Mouse (Mus musculus) intestine, postnatal 0 days (tissue): Measurements from ENCODE around the gene Zdhhc1. TPM values are rescaled to one million over a fixed set of nuclear protein-coding genes. Genes with fewer than 3 reads are reported as not detected.
A peak's percentile ranks its signal among the peaks of the same experiment; 100 is the strongest.

ENCODE experiments used
- ATAC-seq: fragments of 200-750 bp; cut with Nextera tagmentation; 2 replicates; pipeline ENCODE4 v1.8.0; 2017; ENCODE audit warnings: mild to moderate bottlenecking, moderate TSS enrichment, moderate library complexity
- H3K27ac ChIP-seq: fragments of 300-500 bp; sonication (generic); 2 replicates; pipeline ENCODE4 v1.5.1; 2014; ENCODE audit warnings: mild to moderate bottlenecking, low read depth, low read length, moderate library complexity
- H3K27me3 ChIP-seq: fragments of 300-500 bp; sonication (generic); replicated peaks from 2 replicates; pipeline ENCODE4 v1.6.1; 2014; ENCODE audit warnings: low read length, mixed read lengths; ENCODE audit not compliant: control insufficient read depth, insufficient read depth
- H3K36me3 ChIP-seq: fragments of 300-500 bp; sonication (generic); 2 replicates; pipeline ENCODE4 v1.6.1; 2014; ENCODE audit warnings: mild to moderate bottlenecking, moderate library complexity; ENCODE audit not compliant: control insufficient read depth, insufficient read depth
- H3K4me1 ChIP-seq: fragments of 300-500 bp; sonication (generic); replicated peaks from 2 replicates; pipeline ENCODE4 v1.6.1; 2014; ENCODE audit warnings: antibody characterized with exemption, low read length, mixed read lengths; ENCODE audit not compliant: control insufficient read depth, insufficient read depth
- H3K4me2 ChIP-seq: fragments of 300-500 bp; sonication (generic); replicated peaks from 2 replicates; pipeline ENCODE4 v1.6.1; 2014; ENCODE audit warnings: low read depth, mild to moderate bottlenecking, moderate library complexity
- H3K4me3 ChIP-seq: fragments of 300-500 bp; sonication (generic); 2 replicates; pipeline ENCODE4 v1.5.1; 2014; ENCODE audit warnings: low read depth, low read length
- H3K9ac ChIP-seq: fragments of 300-500 bp; sonication (generic); 2 replicates; pipeline ENCODE4 v1.6.1; 2014; ENCODE audit warnings: mild to moderate bottlenecking, low read depth, low read length
- H3K9me3 ChIP-seq: fragments of 300-500 bp; sonication (generic); 2 replicates; pipeline ENCODE4 v1.6.1; 2016; ENCODE audit warnings: mixed run types; ENCODE audit not compliant: control insufficient read depth
- CTCF ChIP-seq: sonication (generic); IDR thresholded peaks from 2 replicates; pipeline ENCODE4 v1.5.1; 2016; ENCODE audit warnings: low read depth, mild to moderate bottlenecking, control low read depth, antibody characterized with exemption, moderate library complexity
- WGBS: fragments of 180-500 bp; shearing (Covaris S2); extraction: QIAGEN DNeasy Blood & Tissue Kit; methylation state at CpG from one replicate; pipeline ENCODE4 v1.1.7; 2014; 5-methylcytosine and 5-hydroxymethylcytosine counted together
- polyA plus RNA-seq: library from polyadenylated mRNA; unstranded; fragments of >200 nt; fragmentation: Nextera tagmentation; extraction: Ambion mirVana; gene quantifications from 2 replicates; pipeline ENCODE4 v1.2.1, GENCODE M21; 2015

Gene Zdhhc1
- polyA plus RNA-seq, 1 experiment from 2014 or later: 7.1 TPM

GRCm38 (mm10) chr8:105469041-105469695, 27.5 kb downstream of the Zdhhc1 start:
- no peak overlapping the region for H3K4me3 ChIP-seq
- TF ChIP-seq CTCF: no peak
- H3K36me3 ChIP-seq: peaks cover 9% of the 10 kb centered on the region; the same call in 1 of the 2 replicates
- no peak overlapping the region for H3K9ac ChIP-seq
- H3K4me2 ChIP-seq: no peak overlapping the region
- WGBS: 37% methylated on average over 6 of the region's 6 CpGs
- H3K9me3 ChIP-seq: no peaks in the 10 kb centered on the region
- no peak overlapping the region for H3K27ac ChIP-seq
- H3K27me3 ChIP-seq: no peaks in the 10 kb centered on the region
- peaks cover 10% of the 10 kb centered on the region; the same call in 1 of the 2 replicates for H3K4me1 ChIP-seq
- ATAC-seq: no peak

- H3K4me1 ChIP-seq: peaks cover 10% of the 10 kb centered on the region; the same call in 1 of the 2 replicates
- 92% methylated on average over 27 of the region's 27 CpGs for WGBS
Measured at GRCm38 (mm10) chr8:105468002-105468720, 28.5 kb downstream of the Zdhhc1 start.

DNA sequence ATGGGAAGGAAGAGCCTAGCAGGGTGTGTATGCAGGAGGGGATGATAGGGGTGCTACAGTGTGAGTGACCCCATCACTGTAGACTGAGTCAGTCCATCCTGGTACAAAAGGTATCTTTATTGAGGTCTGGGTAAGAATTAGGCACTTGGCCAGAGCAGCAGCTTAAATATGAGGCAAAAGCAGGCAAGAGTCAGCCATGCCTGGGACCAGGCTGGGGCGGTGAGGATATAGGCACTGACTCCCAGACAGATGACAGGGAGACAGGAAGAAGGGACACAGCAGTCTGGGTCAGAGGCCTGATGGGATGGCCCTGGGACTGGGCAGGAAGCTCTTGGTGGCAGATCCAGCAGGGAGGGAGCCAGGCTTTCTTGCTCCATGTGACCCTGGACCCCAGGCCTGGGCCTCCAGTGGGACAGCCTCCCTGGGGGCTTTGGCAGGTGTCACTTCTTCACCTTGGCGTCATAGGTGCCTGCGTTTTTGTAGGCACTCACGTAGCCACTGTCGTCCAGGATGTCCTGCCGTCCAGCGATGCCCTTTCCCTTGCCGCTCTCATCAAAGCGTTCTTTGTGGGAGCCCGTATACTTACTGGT, 29.2 kb downstream of the Zdhhc1 start:
- Histone ChIP-seq H3K27me3 (no peaks in the 10 kb centered on the region), H3K9me3 (no peaks in the 10 kb centered on the region), H3K4me3 (no peak overlapping the region), H3K36me3 (peaks cover 2% of the 10 kb centered on the region; the same call in 1 of the 2 replicates), H3K4me2 (no peak overlapping the region), H3K27ac (no peak overlapping the region), H3K4me1 (peaks cover 10% of the 10 kb centered on the region; the same call in 1 of the 2 replicates), H3K9ac (no peak overlapping the region)
- ATAC-seq: no peak
- no peak for TF ChIP-seq CTCF
- 94% methylated on average over 10 of the region's 10 CpGs for WGBS

More at GRCm38 (mm10) chr8:105468002-105468720, 28.5 kb downstream of the Zdhhc1 start:
- H3K36me3 ChIP-seq: peaks cover 8% of the 10 kb centered on the region; the same call in 1 of the 2 replicates
- H3K27ac ChIP-seq: no peak overlapping the region
- H3K9me3 ChIP-seq: no peaks in the 10 kb centered on the region
- H3K9ac ChIP-seq: no peak overlapping the region
- no peak overlapping the region for H3K4me3 ChIP-seq
- no peak for TF ChIP-seq CTCF
- no peak overlapping the region for H3K4me2 ChIP-seq
- ATAC-seq: no peak
- no peaks in the 10 kb centered on the region for H3K27me3 ChIP-seq

GRCm38 (mm10) chr8:105466700-105467291, 29.9 kb downstream of the Zdhhc1 start:
- no peaks in the 10 kb centered on the region for H3K36me3 ChIP-seq
- no peak for ATAC-seq
- 64% methylated on average over 7 of the region's 7 CpGs for WGBS
- no peak overlapping the region for H3K9ac ChIP-seq
- peaks cover 10% of the 10 kb centered on the region; the same call in 1 of the 2 replicates for H3K4me1 ChIP-seq
- no peak overlapping the region for H3K4me3 ChIP-seq
- no peak overlapping the region for H3K4me2 ChIP-seq
- H3K27ac ChIP-seq: no peak overlapping the region
- no peaks in the 10 kb centered on the region for H3K9me3 ChIP-seq
- TF ChIP-seq CTCF: peak; percentile 19; the same call in 1 of the 2 replicates
- H3K27me3 ChIP-seq: no peaks in the 10 kb centered on the region

GRCm38 (mm10) chr8:105466246-105466645, 30.5 kb downstream of the Zdhhc1 start:
- Histone ChIP-seq H3K9me3 (no peaks in the 10 kb centered on the region), H3K27ac (no peak overlapping the region), H3K4me2 (no peak overlapping the region), H3K27me3 (no peaks in the 10 kb centered on the region), H3K36me3 (no peaks in the 10 kb centered on the region), H3K9ac (no peak overlapping the region), H3K4me3 (no peak overlapping the region), H3K4me1 (0 out of 2 replicates have a peak, but pooled peaks cover 7% of the 10 kb centered on the region)
- no peak for ATAC-seq
- no peak for TF ChIP-seq CTCF
- 84% methylated on average over 6 of the region's 6 CpGs for WGBS

- no peak overlapping the region for H3K4me2 ChIP-seq
- no peak overlapping the region for H3K27ac ChIP-seq
- no peak for TF ChIP-seq CTCF
- no peak for ATAC-seq
- H3K4me1 ChIP-seq: no peaks in the 10 kb centered on the region
- 81% methylated on average over 7 of the region's 7 CpGs for WGBS
- no peak overlapping the region for H3K9ac ChIP-seq
- H3K27me3 ChIP-seq: no peaks in the 10 kb centered on the region
- no peaks in the 10 kb centered on the region for H3K36me3 ChIP-seq
- no peak overlapping the region for H3K4me3 ChIP-seq
- no peaks in the 10 kb centered on the region for H3K9me3 ChIP-seq
Measured at GRCm38 (mm10) chr8:105464595-105464994, 32.1 kb downstream of the Zdhhc1 start.
